ENCODE assay signal across 29 mouse cellular contexts in the genomic region with DNA sequence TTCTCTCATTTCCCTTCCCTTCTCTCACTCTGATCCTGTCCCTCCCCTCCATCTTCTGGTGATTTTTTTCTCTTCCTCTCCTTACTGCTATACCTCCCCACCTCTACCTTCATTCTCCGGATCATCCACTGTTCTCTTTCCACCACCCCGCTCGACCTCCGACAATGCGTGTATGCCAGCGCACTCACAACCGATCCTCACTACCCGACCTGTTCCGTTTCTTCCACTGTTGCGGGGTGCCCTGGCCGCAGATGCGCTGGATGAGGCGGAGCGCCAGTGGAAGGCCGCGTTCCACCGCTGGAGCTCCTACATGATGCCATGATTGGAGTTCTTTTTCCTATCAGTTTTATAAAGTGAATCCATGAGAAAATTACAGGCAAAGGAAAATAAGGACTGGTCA. TPM values are rescaled to one million over a fixed set of nuclear protein-coding genes. Genes with fewer than 3 reads are reported as not detected.
DNase-seq lines count a peak whose midpoint lies in the region; ATAC-seq lines count a peak whose summit lies in the region.
"Had no signal": no experiment of that assay in that cellular context is flagged by ENCODE, and none has a peak within 500 bp of the region (broad histone marks: within the 10 kb centered on the region; RNA-seq: fewer than 3 reads in every experiment).

No protein-coding gene starts in this region.

- no peaks in the 10 kb centered on the region for H3K9me3 ChIP-seq in forebrain, embryonic 14.5 days (replicated peaks; ENCODE audit: control insufficient read depth, low read length)
- H3K9me3 ChIP-seq: embryonic facial prominence, embryonic 15.5 days; forebrain, embryonic 10.5 days; forebrain, embryonic 12.5 days; forebrain, embryonic 15.5 days had no signal

- WGBS in forebrain, embryonic 14.5 days = 96% methylated on average over 17 of the region's 17 CpGs

- H3K4me2 ChIP-seq in forebrain, embryonic 14.5 days (ENCODE audit: low read length) = no peak overlapping the region
- H3K4me2 ChIP-seq: embryonic facial prominence, embryonic 13.5 days; embryonic facial prominence, embryonic 15.5 days; forebrain, embryonic 12.5 days; forebrain, embryonic 15.5 days had no signal

- intact Hi-C loops in heart, postnatal 14 days (cut with DNase I) = no loop called here
- intact Hi-C loops in left cerebral cortex, postnatal 36 days (cut with DNase I) = no loop called here

- H3K36me3 ChIP-seq in forebrain, embryonic 14.5 days (ENCODE audit: control insufficient read depth, insufficient read depth, low read length) = no peaks in the 10 kb centered on the region
- H3K36me3 ChIP-seq: embryonic facial prominence, embryonic 13.5 days; embryonic facial prominence, embryonic 15.5 days; forebrain, embryonic 10.5 days; forebrain, embryonic 12.5 days; forebrain, embryonic 15.5 days; G1E had no signal

- no peak overlapping the region for H3K4me3 ChIP-seq in forebrain, embryonic 14.5 days (ENCODE audit: low read depth, low read length)
- H3K4me3 ChIP-seq: embryonic facial prominence, embryonic 13.5 days; embryonic facial prominence, embryonic 15.5 days; erythroblast, embryonic 14.5 days; forebrain, embryonic 10.5 days; forebrain, embryonic 12.5 days; forebrain, embryonic 15.5 days had no signal

- peak; percentile 71 for DNase-seq in heart, adult 11 months
- DNase-seq in heart, postnatal 14 days = no peak
- DNase-seq in ES-CJ7 (ENCODE audit: low read depth, low spot score) (peak; percentile 19), R1 (ENCODE audit: low read depth, low spot score) (peak; percentile 33)
- DNase-seq in thymus, postnatal 0 days (ENCODE audit: low spot score) = no peak
- no peak for DNase-seq in left cerebral cortex, postnatal 36 days (ENCODE audit: low spot score in 2 of 2)
- DNase-seq in forebrain, embryonic 14.5 days (ENCODE audit: low spot score) = no peak
- DNase-seq: adrenal gland, adult 2 months; adrenal gland, postnatal 10 days; adrenal gland, postnatal 25 days; B cell, adult 2 months; cerebellum, adult 11 months; cerebellum, adult 18-20 months; cerebellum, adult 8-10 months; cerebellum, adult 9-11 months; cerebellum, postnatal 14 days; cerebellum, postnatal 36 days; embryo, embryonic 11 days; forebrain, postnatal 0 days had no signal

- no peak overlapping the region for H3K9ac ChIP-seq in forebrain, embryonic 14.5 days (ENCODE audit: low read length)
- H3K9ac ChIP-seq: embryonic facial prominence, embryonic 13.5 days; embryonic facial prominence, embryonic 15.5 days; forebrain, embryonic 12.5 days; forebrain, embryonic 15.5 days; forebrain, postnatal 0 days had no signal

- H3K27me3 ChIP-seq in forebrain, embryonic 14.5 days (replicated peaks; ENCODE audit: control insufficient read depth, insufficient read depth, low read length) = no peaks in the 10 kb centered on the region
- H3K27me3 ChIP-seq: CH12.LX; embryonic facial prominence, embryonic 13.5 days; embryonic facial prominence, embryonic 15.5 days; forebrain, embryonic 12.5 days; forebrain, embryonic 15.5 days had no signal

- no peak overlapping the region for H3K27ac ChIP-seq in forebrain, embryonic 14.5 days (ENCODE audit: low read depth, low read length)
- H3K27ac ChIP-seq: embryonic facial prominence, embryonic 13.5 days; embryonic facial prominence, embryonic 15.5 days; forebrain, embryonic 10.5 days; forebrain, embryonic 12.5 days; forebrain, embryonic 15.5 days had no signal

- no peaks in the 10 kb centered on the region for H3K4me1 ChIP-seq in forebrain, embryonic 14.5 days (ENCODE audit: control insufficient read depth, insufficient read depth, low read length)
- H3K4me1 ChIP-seq: embryonic facial prominence, embryonic 13.5 days; embryonic facial prominence, embryonic 15.5 days; forebrain, embryonic 10.5 days; forebrain, embryonic 12.5 days; forebrain, embryonic 15.5 days had no signal

- no peak for ATAC-seq in forebrain, embryonic 14.5 days
- ATAC-seq: CD4-positive, CD25-positive, alpha-beta regulatory T cell, adult 4 months; forebrain, embryonic 15.5 days; forebrain, postnatal 0 days had no signal

RNA-seq across cellular contexts. Expression of gene Lurap1l, which starts 57.1 kb away (rescaled TPM):
- total RNA-seq in heart, postnatal 14 days (2021) = 1 to 10 TPM; 2.9 to 3.2 TPM
- 3.9 and 4.4 TPM in 2 replicates for polyA plus RNA-seq in thymus, postnatal 0 days (2015; fragmentation: Nextera tagmentation; extraction: Ambion mirVana)
- 10 to 100 TPM in 1 of 2 experiments, 1 to 10 TPM in 1; 8.8 to 11.8 TPM for total RNA-seq in left cerebral cortex, postnatal 36 days (2021)
- 5.0 and 5.7 TPM in 2 replicates for polyA plus RNA-seq in forebrain, embryonic 14.5 days (2014; fragmentation: Nextera tagmentation; extraction: Ambion mirVana)
- total RNA-seq: CH12.LX; common myeloid progenitor, adult 5-6 weeks had no signal
- polyA plus RNA-seq: CD4-positive, CD25-positive, alpha-beta regulatory T cell, adult 4 months; G1E had no signal

Comparison
In these comparisons a context has a peak if more than half of its experiments do, and no peak if none do; other contexts are left out.
1. DNase-seq: peak in heart, adult 11 months (single experiment), ES-CJ7 (single experiment) and R1 (single experiment); none in heart, postnatal 14 days (0 of 2), thymus, postnatal 0 days (single experiment), left cerebral cortex, postnatal 36 days (0 of 2) and forebrain, embryonic 14.5 days (single experiment).